Mouse (Mus musculus): ENCODE measurements around the gene Hist1h2ad. TPM values are rescaled to one million over a fixed set of nuclear protein-coding genes. Genes with fewer than 3 reads are reported as not detected.
"Not testable (repeated sequence)": the region's sequence is repeated elsewhere in the genome, so short reads cannot be mapped to it uniquely, and the experiment has no call there.

The Hist1h2ad gene
- polyA plus RNA-seq, 1 experiment from 2014 or later: 3.6 TPM

DNA sequence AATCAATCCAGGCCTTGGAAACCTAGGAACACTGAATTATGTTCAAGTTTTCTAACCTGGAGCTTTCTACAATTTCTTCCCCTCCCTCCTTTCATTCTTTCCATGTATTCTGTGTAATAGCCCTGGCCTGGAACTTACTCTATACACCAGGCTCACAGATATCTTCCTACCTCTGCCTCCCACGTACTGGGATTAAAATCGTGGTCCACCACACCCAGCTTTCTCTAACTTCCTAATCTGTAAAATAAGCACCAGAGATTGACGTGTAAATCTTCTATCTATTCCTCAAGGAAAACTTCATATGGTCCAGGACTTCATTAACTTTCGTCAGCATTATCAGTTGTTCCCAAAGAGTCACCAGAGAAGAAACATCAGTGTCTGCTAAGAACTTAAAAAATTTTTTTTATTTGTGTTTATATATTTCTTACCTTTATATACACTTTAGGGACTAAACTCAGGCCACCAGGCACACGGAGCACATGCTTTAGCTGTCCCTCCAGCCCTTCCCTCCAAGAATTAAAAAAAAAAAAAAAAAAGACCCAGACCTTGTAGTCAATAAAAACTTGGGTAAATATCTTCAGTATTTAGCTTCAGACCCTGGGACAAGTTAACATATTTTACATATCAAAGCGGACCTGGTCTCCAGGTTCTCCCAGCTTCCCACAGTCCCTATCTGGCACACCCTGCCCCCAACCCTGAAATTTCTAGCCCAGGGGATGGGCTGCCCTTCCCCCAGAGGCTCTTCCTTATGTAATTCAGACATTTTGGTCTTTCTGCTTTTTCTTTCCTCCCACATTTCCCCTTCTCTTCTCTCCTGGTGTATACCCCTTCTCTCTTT lies 8.3 kb downstream of the Hist1h2ad start:
- Histone ChIP-seq H3K27ac (peak overlapping the region; percentile 92), H3K4me1 (peaks cover 24% of the 10 kb centered on the region), H3K36me3 (no peaks in the 10 kb centered on the region), H3K27me3 (no peaks in the 10 kb centered on the region), H3K4me3 (peak overlapping the region; percentile 53), H3K4me2 (replicated peaks) (peak overlapping the region; percentile 89), H3K9me3 (no peaks in the 10 kb centered on the region), H3K9ac (peak overlapping the region; percentile 73)
- no peak for ATAC-seq (ENCODE audit: insufficient number of reproducible peaks, insufficient read depth, low FRiP score, low TSS enrichment)
- 3% methylated on average over 6 of the region's 6 CpGs for WGBS

DNA sequence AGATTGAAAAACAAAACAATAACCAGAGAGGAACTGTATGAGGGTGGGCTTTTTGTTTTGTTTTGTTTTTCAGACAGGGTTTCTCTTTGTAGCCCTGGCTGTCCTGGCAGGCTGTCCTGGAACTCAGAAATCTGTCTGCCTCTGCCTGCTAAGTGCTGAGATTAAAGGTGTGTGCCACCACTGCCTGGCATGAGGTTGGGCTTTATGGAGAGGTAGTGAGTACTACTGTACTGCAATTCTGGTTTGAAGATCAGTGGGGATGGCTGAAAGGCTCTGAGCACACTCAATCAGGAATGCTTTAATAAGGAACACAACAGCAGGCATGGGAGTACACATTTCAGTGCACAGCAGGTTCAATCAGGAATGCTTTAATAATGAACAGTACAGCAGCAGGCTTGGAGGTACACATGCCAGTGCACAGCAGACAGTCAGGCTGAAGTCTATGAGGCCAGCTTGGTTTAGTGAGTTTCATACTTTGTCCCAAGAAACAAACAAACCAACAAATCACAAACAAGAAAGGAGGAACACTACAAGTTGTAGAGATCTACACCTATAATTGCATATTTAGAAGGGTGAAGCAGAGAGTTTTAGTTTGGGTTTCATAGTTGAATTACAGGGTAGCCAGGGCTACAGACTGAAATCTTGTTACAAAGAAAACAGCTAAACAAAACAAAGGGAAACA lies 9.3 kb downstream of the Hist1h2ad start:
- ATAC-seq (ENCODE audit: insufficient number of reproducible peaks, insufficient read depth, low FRiP score, low TSS enrichment): no peak
- no peak overlapping the region for H3K4me3 ChIP-seq
- H3K27me3 ChIP-seq: no peaks in the 10 kb centered on the region
- no peaks in the 10 kb centered on the region for H3K9me3 ChIP-seq
- peak overlapping the region; percentile 13; the same call in 1 of the 2 replicates for H3K4me2 ChIP-seq (replicated peaks)
- H3K9ac ChIP-seq: no peak overlapping the region
- no peaks in the 10 kb centered on the region for H3K36me3 ChIP-seq
- peak overlapping the region; percentile 92 for H3K27ac ChIP-seq
- H3K4me1 ChIP-seq: peaks cover 24% of the 10 kb centered on the region

DNA sequence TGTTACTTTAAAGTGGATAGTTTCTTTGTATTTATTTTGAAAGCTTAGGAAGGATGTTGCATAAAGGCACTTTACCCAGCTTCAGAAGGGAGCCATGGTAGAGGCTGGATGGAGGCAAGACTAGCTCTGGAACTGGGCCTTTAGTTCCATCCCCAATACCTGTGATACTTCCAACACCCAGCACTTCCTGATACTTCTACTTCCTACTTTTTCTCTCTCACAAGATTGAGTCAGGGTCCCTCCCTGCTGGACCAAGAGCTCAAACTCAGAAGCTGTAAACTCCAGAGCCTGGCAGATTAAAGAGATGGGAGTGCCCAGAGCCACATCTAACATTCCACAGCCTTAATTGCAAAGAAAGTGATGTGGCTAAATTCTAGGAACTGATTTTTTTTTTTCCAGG lies 10.2 kb downstream of the Hist1h2ad start:
- Histone ChIP-seq H3K4me1 (peaks cover 24% of the 10 kb centered on the region), H3K9ac (peak overlapping the region; percentile 66), H3K27me3 (no peaks in the 10 kb centered on the region), H3K9me3 (no peaks in the 10 kb centered on the region), H3K36me3 (no peaks in the 10 kb centered on the region), H3K27ac (peak overlapping the region; percentile 98), H3K4me3 (peak overlapping the region; percentile 45), H3K4me2 (replicated peaks) (peak overlapping the region; percentile 74)
- no peak for ATAC-seq (ENCODE audit: insufficient number of reproducible peaks, insufficient read depth, low FRiP score, low TSS enrichment)

DNA sequence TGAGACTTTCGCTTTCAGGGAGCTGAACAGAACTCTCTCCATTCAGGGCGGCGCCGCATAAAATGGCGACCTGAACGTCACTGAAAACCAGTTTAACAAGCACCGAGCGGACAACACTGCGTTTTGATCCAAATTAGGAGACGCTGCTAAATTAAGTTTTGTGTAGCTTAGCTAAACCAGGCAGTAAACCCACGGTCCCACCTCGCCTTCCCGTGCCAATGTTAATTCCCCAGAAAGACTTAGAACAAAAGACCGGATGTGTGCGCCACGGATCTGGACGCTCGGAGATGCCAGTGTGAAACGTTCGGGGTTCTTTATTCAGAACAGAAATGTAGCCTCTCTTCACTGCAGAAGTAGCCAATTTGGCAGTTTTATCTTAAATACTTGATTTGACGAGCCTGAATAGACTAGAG lies 10.9 kb downstream of the Hist1h2ad start:
- H3K27ac ChIP-seq: peak overlapping the region; percentile 98
- ATAC-seq (ENCODE audit: insufficient number of reproducible peaks, insufficient read depth, low FRiP score, low TSS enrichment): no peak
- H3K27me3 ChIP-seq: no peaks in the 10 kb centered on the region
- H3K9ac ChIP-seq: peak overlapping the region; percentile 66
- H3K4me3 ChIP-seq: peak overlapping the region; percentile 45
- no peaks in the 10 kb centered on the region for H3K9me3 ChIP-seq
- H3K36me3 ChIP-seq: no peaks in the 10 kb centered on the region
- H3K4me2 ChIP-seq (replicated peaks): peak overlapping the region; percentile 74
- WGBS: under 1% methylated on average over 21 of the region's 21 CpGs
- peaks cover 24% of the 10 kb centered on the region for H3K4me1 ChIP-seq

DNA sequence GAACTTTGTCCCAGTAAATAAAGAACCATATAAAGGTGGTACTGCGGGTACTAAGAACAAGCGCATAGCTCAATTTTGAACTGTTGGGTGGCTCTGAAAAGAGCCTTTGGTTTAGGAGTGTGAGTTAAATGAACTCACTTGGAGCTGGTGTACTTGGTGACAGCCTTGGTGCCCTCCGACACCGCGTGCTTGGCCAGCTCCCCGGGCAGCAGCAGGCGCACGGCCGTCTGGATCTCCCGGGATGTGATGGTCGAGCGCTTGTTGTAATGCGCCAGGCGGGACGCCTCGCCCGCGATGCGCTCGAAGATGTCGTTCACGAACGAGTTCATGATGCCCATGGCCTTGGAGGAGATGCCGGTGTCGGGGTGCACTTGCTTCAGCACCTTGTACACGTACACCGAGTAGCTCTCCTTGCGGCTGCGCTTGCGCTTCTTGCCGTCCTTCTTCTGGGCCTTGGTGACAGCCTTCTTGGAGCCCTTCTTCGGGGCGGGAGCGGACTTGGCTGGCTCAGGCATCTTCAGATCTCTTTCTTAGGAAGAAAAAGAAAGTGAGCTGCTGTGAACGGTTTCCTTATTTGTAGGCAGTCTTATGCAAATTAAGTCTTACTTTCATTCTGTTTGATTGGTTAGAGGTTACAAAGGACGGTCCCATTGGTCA lies 11.4 kb downstream of the Hist1h2ad start:
- Histone ChIP-seq H3K4me3 (peak overlapping the region; percentile 45), H3K9ac (peak overlapping the region; percentile 66), H3K27ac (peak overlapping the region; percentile 98), H3K4me1 (peaks cover 24% of the 10 kb centered on the region), H3K4me2 (replicated peaks) (peak overlapping the region; percentile 74)
- ATAC-seq (ENCODE audit: insufficient number of reproducible peaks, insufficient read depth, low FRiP score, low TSS enrichment): peak; percentile 88
- 0% methylated on average over 29 of the region's 36 CpGs for WGBS
- H3K27me3 ChIP-seq, H3K9me3 ChIP-seq, H3K36me3 ChIP-seq: not testable (repeated sequence)

DNA sequence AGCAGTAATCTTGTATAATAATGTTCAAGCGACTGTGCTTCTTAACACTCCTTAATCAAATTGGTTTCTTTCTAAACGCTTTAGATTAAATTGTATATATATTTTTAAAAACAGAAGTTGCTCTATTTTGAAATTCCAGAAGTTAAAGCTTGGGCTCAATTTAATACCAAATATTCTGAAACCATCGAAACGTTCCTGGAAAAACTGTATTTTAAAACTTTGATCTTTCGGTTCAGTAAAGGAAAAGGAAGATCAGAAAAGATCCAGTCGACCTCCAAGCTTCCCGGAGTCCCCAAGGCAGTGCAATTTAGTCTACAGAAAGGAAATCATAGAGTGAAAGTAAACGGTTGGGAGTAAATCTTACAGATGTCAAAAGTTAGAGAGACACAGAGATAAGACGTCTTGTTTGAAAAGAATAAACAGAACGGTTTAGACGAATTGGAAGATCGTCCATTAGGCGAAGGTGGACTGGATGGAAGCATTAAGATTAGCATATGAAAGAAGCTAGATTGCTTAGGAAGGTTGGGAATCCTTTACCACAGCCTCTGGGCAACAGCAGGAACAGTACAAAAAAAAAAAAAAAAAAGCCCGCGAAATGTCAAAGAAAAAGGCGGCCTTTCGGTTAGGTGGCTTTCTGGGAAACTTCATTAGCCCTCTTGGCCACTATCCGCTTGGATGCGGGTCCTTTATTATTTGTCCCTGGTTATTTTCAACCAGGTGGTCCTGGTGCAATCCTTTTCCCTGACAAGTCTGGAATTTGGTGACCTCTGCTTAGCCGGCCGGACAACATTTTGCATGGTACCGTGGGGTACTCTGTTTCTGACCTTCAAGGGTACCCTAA lies 12.1 kb downstream of the Hist1h2ad start:
- H3K4me3 ChIP-seq: peak overlapping the region; percentile 19
- no peak for ATAC-seq (ENCODE audit: insufficient number of reproducible peaks, insufficient read depth, low FRiP score, low TSS enrichment)
- H3K27ac ChIP-seq: peak overlapping the region; percentile 94

DNA sequence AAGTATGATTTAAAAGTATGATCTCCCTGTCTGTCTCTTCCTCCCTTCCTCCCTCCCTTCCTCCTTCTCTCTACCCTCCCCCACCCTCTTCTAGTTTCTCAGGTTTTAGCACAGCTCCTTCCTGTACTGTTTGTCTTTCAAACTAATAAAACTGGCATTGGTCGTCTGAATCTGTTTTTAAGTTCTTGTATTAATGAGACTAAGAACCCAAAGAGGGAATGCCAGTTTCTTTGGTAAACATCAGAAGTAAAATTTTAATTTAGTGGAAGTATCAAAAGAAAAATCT lies 12.7 kb downstream of the Hist1h2ad start:
- Histone ChIP-seq H3K27ac (peak overlapping the region; percentile 94), H3K27me3 (no peaks in the 10 kb centered on the region), H3K9me3 (no peaks in the 10 kb centered on the region), H3K4me1 (peaks cover 24% of the 10 kb centered on the region), H3K36me3 (no peaks in the 10 kb centered on the region), H3K4me2 (replicated peaks) (peak overlapping the region; percentile 74), H3K9ac (0 out of 2 replicates have a peak overlapping the region, but pooled peaks have one; percentile 37), H3K4me3 (peak overlapping the region; percentile 19)
- no peak for ATAC-seq (ENCODE audit: insufficient number of reproducible peaks, insufficient read depth, low FRiP score, low TSS enrichment)
- 5% methylated on average over 1 of the region's 1 CpGs for WGBS

More for the DNA sequence above, 12.1 kb downstream of the Hist1h2ad start:
- Histone ChIP-seq H3K9ac (peak overlapping the region; percentile 37; the same call in 1 of the 2 replicates), H3K36me3 (no peaks in the 10 kb centered on the region), H3K9me3 (no peaks in the 10 kb centered on the region), H3K4me1 (peaks cover 24% of the 10 kb centered on the region), H3K27me3 (no peaks in the 10 kb centered on the region), H3K4me2 (replicated peaks) (peak overlapping the region; percentile 74)
- 2% methylated on average over 22 of the region's 22 CpGs for WGBS

DNA sequence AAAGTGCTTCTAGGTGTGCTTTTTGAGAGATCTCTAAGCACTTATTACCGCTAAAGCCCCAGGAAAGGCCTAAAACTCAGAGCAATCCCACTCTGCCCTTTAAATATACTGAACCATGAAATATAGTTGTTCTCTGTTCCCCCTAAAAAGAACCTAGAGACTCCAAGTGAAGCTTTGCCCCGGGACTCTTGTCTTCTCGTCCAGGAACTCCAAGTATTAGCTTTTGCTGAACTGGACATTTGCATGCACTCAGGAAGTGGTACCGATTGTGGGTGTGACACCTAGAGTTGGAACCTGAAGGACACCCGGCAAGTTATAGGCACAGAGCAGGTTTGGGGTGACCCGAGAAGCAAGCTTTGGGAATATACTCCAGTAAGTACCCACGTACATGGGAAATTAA lies 17.0 kb downstream of the Hist1h2ad start:
- no peak overlapping the region for H3K4me3 ChIP-seq
- H3K4me1 ChIP-seq: peaks cover 8% of the 10 kb centered on the region; the same call in 1 of the 2 replicates
- ATAC-seq (ENCODE audit: insufficient number of reproducible peaks, insufficient read depth, low FRiP score, low TSS enrichment): no peak
- 90% methylated on average over 7 of the region's 7 CpGs for WGBS
- H3K9ac ChIP-seq: no peak overlapping the region
- H3K27me3 ChIP-seq: no peaks in the 10 kb centered on the region
- no peak overlapping the region for H3K27ac ChIP-seq
- H3K36me3 ChIP-seq: no peaks in the 10 kb centered on the region
- no peaks in the 10 kb centered on the region for H3K9me3 ChIP-seq
- no peak overlapping the region for H3K4me2 ChIP-seq (replicated peaks)

DNA sequence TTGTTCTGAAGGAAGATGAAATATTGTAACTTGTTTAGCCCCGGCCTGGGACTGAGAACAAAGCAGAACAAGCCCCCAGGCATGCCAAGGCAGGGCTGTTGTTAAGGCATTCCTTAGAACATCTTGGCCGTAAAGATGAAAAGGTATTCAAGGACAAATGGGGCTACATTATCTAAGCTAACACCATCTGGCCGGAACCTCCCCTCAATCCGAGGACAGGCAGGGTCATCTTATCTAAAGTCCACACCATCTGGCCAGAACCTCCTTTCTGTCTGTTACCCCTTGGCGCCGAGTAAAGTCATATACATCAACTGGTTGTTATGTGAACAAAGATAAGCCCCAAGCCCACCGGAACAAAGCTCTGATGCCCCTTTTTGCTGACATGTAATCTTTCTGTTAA lies 17.7 kb downstream of the Hist1h2ad start:
- H3K4me1 ChIP-seq; H3K9ac ChIP-seq; H3K27me3 ChIP-seq; H3K9me3 ChIP-seq; H3K4me3 ChIP-seq; H3K36me3 ChIP-seq; H3K4me2 ChIP-seq (replicated peaks); ATAC-seq (ENCODE audit: insufficient number of reproducible peaks, insufficient read depth, low FRiP score, low TSS enrichment); H3K27ac ChIP-seq: not testable (repeated sequence)
- 94% methylated on average over 7 of the region's 7 CpGs for WGBS

DNA sequence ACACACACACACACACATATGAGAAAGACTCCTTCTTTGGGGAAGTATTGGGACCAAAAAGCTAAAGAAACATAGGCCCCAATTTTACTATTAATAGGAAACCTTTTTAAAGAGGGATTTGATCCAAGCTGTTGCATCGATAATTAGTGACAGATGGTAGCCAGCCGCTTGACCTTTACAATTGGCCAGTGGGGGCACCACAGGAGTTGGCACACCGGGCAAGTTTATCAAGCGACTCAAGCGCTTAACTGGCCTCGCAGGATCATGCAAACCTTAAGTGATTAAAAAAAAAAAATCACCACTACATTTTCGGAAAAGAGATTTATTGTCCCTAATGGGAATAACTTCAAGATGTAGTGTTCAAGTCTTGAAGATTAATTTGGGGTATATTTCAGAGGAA lies 18.4 kb downstream of the Hist1h2ad start:
- no peaks in the 10 kb centered on the region for H3K27me3 ChIP-seq
- no peak overlapping the region for H3K4me3 ChIP-seq
- no peak overlapping the region for H3K4me2 ChIP-seq (replicated peaks)
- no peaks in the 10 kb centered on the region for H3K36me3 ChIP-seq
- H3K9ac ChIP-seq: no peak overlapping the region
- peaks cover 5% of the 10 kb centered on the region; the same call in 1 of the 2 replicates for H3K4me1 ChIP-seq
- no peak overlapping the region for H3K27ac ChIP-seq
- no peak for ATAC-seq (ENCODE audit: insufficient number of reproducible peaks, insufficient read depth, low FRiP score, low TSS enrichment)
- 72% methylated on average over 7 of the region's 7 CpGs for WGBS
- H3K9me3 ChIP-seq: no peaks in the 10 kb centered on the region

DNA sequence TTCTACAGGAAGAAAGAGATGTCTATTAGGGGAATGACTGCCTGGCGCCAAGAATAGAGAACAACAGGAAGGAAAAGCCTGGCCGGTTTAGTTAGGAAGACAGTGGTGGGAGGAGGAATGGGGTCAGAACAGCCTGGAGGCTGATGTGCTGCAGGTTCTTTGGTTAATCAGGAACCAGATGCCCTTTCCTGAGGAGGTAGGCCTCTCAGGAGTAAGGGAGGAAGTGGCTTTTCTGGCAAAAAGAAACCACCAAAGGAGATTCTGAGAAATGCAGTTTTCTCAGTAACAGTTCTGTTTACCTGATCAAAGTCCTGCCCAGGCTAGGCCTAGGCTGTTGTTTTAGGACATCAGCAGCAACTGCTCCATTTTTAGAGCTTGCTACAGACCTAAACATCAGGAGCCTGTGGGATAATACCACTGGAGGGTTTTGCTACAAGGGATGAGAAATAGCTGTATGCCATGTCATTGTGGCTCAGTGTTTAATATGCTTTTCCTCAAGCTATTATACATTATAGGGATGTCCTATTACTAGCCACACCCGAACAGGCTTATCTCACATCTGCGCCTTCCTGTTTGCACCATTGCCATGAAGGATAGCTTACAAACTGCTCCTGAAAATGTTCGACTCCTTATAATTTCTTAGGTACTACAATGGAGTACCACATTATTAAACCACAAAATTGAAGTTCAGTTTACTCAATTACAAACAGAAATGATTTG lies 19.0 kb downstream of the Hist1h2ad start:
- no peaks in the 10 kb centered on the region for H3K36me3 ChIP-seq

More for the DNA sequence above, 19.0 kb downstream of the Hist1h2ad start:
- H3K27ac ChIP-seq: no peak overlapping the region
- H3K4me1 ChIP-seq: peaks cover 5% of the 10 kb centered on the region; the same call in 1 of the 2 replicates
- no peak overlapping the region for H3K4me3 ChIP-seq
- H3K4me2 ChIP-seq (replicated peaks): no peak overlapping the region
- no peaks in the 10 kb centered on the region for H3K27me3 ChIP-seq
- H3K9me3 ChIP-seq: no peaks in the 10 kb centered on the region
- WGBS: 69% methylated on average over 5 of the region's 5 CpGs
- ATAC-seq (ENCODE audit: insufficient number of reproducible peaks, insufficient read depth, low FRiP score, low TSS enrichment): no peak
- no peak overlapping the region for H3K9ac ChIP-seq

Measured in embryonic facial prominence, embryonic 12.5 days (tissue).